Mouse (Mus musculus): ENCODE measurements around the gene Kcnip1.

- TF ChIP-seq GATA1 (IDR thresholded peaks at IDR 0.05; ENCODE audit: low read length) (no peak), TAL1 (IDR thresholded peaks at IDR 0.05; ENCODE audit: low read length) (no peak)
Observed at GRCm38 (mm10) chr11:33781561-33781971, 211.4 kb downstream of the Kcnip1 start.
